Mouse (Mus musculus): Measurements from ENCODE around the gene Bin2. TPM values are rescaled to one million over a fixed set of nuclear protein-coding genes. Genes with fewer than 3 reads are reported as not detected.
"Not testable (repeated sequence)": the region's sequence is repeated elsewhere in the genome, so short reads cannot be mapped to it uniquely, and the experiment has no call there.

The Bin2 gene
- total RNA-seq, 4 experiments from 2014 or later: 0.84 to 2.6 (median 1.1) TPM

GRCm38 (mm10) chr15:100646161-100646560 is 23.2 kb downstream of the Bin2 start:
- DNase-seq (ENCODE audit: low spot score): no peak

- DNase-seq (ENCODE audit: low spot score): no peak
Measured at GRCm38 (mm10) chr15:100642451-100642850, 26.9 kb downstream of the Bin2 start.

- DNase-seq (ENCODE audit: low spot score): no peak
Measured at GRCm38 (mm10) chr15:100641226-100641810, 28.0 kb downstream of the Bin2 start.

DNA sequence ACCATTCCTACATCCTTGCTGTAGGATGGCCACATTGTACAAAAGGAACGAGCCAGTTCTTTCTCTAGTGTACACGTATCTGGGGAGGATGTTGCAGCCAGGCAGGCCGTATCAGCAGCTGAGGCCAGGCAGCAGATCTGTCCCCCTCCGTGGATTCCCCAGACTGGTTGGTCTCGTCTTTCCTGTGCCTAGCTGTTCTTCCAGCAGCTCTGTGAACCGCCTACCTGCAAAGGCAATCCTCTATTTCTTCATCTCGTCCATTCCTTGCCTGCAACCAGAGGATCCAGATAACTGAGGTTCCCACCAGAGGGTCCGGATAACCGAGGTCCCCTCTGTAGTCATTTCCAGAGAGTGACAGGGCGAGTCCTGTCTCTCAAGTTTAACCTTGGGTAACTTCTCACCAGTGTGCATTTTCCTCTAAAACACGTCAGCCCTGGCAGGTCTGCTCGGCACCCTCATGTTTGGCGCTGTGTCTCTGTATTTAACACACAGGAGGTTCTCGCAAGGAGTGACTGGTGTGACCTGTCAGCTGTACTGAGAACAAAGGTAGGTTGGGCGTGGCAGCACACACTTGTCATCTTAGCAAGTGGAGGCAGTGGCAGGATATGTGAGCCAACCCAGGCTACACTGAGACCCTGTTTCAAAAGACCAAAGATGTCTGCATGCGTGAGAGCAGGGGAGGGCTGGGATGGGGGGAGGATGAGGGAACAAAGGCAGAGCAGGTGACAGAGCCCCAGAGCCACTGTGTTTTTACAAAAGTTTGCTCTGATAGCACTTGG is 29.2 kb downstream of the Bin2 start:
- no peak for DNase-seq (ENCODE audit: low spot score)

DNA sequence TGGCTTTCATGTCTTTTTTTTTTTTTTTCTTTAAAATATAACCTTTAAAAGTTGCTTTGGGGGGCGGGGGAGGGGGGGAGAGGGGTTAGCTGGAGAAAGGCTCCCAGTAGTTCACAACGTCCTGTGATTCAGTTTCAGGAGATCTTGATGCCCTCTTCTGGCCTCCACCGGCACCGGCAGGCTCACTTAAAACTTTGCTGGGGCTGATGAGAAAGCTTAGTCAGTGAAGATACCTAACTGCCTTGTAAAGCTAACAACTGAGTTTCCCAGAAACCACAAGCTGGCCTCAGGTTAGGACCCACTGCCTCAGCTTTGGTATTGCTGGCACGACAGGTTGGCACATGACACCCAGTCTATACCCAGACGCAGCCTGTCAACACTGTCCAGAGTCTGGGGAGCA is 31.7 kb downstream of the Bin2 start:
- peak; percentile 62 for DNase-seq (ENCODE audit: low spot score)

DNA sequence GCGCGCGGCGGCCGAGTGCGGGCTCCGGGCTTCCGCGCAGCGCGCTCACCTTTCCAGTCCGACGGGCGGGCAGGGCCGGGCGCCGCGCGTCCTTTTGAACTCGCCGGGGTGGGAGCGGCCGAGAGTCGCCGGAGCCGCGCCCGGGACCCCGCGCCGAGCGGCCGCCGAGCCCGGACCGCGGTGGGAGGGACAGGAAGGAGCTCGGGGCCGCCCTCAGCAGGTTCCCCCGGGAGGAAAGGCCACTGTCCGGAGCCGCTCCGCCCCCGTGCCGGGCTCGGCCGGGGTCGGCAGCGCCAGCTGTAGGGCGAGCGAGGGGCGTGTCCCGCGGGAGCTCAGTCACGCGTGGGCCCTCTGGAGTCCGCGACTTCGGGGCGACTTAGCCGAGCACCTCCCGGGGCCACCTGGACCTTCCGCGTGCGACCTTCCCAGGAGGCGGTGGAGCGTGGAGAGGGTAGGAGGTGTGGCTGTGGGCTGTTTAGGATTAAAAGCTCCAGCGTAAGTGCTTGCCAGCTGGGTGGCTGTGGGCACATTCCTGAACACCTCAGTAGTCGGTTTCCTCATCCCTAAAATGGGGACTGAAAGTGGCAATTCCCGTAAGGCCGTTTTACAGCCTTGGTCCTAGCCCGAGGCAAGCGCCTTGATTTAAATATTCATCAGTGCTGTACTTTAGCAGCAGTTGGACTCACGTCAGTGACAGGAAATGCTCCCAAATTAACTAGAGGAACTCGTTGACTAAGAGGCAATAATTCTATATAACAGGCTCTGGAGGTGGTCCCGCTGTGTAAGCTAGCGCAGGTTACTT is 32.5 kb downstream of the Bin2 start, which contains the start of gene Smagp:
Smagp (minus strand) TSS at position 241 of the 802 bp plus-strand sequence.
- no peak for DNase-seq (ENCODE audit: low spot score)

DNA sequence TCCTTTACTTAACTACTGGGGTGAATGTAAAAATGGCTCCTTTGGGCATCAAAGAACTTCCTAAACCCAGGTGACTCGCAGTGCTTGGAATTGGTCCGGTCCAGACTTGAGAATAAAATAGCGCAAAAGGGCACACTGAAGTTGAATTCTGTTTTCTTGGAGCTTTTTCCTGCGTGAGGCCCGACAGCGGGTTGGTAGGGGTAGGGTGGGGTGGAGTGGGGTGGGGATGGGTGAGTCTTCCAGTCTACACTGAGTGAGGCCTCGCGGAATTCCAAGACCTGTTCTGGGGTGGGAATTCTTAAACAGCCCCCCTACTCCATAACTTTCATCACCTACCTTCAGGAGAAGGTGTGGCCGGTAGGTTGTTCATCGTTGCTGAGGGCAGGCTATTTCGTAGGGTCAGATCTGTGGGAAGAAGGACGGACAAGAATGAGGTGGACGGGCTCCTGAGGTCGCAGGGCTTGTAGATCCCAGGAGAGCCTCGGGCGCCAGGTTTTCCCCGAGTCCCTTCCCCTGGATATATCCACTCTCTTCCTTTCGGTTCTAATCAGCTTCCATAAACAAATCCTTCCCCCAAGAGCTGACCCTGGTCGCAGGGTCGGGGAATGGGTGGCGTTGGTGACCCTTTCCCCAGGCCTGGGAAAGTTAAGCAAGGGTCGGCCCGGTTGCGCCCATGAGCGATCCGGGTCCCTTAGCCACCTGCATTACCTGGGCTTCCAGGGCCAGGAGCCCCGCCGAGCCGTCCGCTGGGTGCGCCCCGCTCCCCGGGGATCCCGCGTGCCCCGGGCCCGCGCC is 33.3 kb downstream of the Bin2 start:
- DNase-seq (ENCODE audit: low spot score): no peak

- DNase-seq (ENCODE audit: low spot score): no peak
Measured at GRCm38 (mm10) chr15:100635239-100635638, 34.1 kb downstream of the Bin2 start.

DNA sequence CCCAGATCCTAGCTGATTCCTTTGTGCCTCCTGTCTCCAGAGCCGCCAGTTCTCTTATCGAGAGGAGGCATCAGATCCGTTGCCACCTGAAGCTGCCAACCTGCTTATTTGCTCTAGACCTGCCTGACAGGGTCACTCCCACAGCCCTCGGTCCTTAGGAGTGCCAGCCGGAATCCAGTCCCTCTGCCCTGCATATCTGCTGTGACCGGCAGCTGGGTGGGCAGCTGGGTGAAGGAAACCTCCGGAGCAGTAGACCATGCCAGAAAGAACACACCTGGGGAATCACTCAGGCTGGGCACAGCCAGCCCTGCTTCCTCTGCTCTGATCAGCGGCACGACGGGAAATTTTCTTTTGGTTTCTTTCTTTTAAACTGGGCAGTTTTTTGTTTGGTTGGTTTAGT is 36.0 kb downstream of the Bin2 start:
- DNase-seq (ENCODE audit: low spot score): no peak

- no peak for DNase-seq (ENCODE audit: low spot score)
Measured at GRCm38 (mm10) chr15:100632323-100632722, 37.0 kb downstream of the Bin2 start.

DNA sequence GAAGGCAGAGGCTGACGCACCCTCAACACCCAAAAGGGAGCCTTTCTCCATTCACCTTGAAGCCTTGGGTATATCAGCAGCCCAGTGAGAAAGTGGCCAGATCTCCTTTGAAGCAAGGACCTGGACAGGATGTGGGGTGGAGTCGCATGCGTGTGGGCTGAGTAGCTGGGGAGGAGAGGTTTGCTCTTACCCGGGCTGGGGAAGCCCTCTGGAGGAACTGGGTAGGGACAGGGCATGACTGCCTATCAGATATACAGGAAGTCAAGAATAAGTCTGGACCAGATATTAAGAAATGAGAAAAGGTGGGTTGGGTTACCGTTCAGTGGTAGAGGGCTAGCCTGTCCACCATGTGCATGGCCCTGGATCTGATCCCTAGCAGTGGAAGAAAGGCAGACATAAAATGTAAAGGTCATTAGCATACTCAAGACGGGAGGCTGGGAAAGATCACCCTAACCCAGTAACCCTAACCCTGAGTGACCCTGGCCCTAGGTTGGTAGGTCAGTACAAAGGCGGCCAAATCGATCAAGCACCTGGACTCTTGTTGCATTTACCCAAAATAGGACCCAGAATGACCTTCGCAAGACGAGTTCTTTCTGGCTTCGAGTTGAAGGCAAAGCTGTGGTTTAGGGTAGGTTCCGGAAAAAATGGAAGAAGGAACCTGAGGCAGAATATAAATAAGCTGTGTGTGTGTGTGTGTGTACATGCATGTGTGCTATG is 37.7 kb downstream of the Bin2 start:
- no peak for DNase-seq (ENCODE audit: low spot score)

DNA sequence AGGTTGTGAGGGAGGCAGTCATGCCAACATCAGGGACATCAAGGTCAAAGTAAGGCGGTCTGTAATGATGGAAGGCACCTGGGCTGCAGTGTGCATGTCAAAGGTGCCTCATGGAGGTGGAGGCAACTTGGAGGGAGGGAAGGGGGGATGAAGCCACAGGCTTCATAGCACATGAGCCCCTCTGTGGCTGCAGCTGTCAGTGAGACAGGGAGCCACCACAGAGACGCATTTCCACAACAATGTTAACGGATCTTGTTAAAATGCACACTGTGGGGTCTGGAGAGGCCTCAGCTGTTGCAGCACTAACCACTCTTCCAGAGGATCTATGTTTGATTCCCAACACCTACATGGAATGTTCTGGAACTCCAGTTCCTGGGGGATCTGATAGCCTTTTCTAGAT is 39.2 kb downstream of the Bin2 start:
- no peak for DNase-seq (ENCODE audit: low spot score)

DNA sequence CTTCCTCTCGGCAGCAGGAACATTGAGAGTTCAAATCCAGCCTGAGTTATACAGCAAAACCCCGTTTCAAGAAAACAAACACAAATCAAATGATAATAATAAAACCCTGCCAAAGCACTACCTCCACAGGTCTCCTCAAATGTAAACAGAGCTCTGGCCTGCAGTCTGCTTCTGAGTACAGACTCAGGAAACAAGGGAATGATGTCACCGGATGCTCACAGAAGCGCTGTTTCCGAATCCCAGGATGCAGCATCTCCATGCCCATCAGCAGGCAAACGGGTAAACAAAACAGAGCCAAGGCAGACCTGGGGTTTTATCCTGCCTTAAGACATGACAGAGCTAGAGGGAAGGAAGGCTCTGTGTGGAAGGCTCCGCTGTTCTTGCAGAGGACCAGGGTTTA is 40.6 kb downstream of the Bin2 start:
- no peak for DNase-seq (ENCODE audit: low spot score)

DNA sequence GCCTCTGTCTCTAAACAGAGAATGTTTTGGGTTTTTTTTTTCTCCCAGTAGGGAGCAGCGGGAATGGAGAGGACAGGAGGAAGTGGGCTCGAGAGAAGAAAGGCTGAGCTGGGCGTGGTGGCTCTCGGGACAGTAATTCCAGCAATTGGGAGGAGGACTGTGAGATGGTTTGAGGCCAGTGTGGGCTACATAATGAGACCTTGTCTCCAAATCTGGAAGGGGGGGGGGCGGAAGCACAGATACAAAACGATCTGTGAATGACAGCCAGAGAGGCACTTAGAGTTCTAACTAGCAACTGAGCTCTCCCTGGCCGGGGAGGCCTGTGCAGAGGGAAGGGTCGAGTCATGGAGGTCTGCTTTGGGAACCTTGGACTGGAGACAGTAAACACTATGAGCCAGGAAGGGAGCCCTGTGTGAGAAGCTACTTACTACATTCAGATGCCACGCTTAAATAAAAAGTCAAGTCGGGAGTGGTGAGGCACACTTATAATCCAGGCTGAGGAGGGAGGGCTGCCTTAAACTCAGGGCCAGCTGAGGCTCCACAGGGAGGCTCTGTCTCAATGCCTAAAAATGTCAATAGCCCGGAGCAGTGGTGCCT is 41.5 kb downstream of the Bin2 start:
- no peak for DNase-seq (ENCODE audit: low spot score)

DNA sequence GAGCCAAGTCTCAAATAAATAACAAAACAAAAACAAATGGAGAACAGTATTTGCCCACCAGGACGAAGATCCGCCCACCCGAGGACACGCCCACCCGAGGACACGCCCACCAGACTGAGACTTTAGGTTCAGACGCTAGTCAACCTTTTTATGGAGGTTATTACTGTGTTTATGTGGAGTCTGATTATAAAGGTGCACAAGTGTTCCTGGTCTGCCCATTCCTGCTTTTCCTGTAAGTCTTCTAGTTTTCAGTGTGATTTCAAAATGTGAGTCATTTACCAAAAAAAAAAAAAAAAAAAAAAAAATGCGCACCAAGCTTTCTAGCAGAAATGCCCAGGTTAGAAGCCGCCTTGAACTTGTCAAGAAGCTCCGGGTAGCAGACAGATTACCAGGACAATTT is 42.1 kb downstream of the Bin2 start:
- DNase-seq (ENCODE audit: low spot score): no peak

DNA sequence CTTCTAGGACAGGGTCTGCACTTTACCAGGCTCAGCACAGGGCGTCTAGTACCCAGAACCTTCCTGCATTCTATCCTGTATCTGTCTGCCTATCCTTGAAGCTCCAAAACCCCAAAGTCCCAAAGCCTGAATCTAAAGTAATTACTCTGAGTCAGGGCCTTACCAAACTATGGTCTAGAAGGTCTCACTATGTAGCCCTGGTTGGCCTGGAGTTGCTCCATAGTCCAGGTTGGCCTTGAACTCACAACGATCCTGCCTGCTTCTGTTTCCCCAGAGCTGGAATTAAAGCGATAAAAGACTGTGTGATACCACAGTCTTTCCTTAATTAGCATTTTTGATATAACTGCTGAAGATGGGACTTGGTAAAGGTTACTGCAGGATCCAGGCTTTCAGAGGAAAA is 44.9 kb downstream of the Bin2 start:
- DNase-seq (ENCODE audit: low spot score): no peak

- DNase-seq (ENCODE audit: low spot score): no peak
Measured at GRCm38 (mm10) chr15:100623754-100624153, 45.6 kb downstream of the Bin2 start.

- DNase-seq (ENCODE audit: low spot score): no peak
Measured at GRCm38 (mm10) chr15:100622164-100622563, 47.2 kb downstream of the Bin2 start.

DNA sequence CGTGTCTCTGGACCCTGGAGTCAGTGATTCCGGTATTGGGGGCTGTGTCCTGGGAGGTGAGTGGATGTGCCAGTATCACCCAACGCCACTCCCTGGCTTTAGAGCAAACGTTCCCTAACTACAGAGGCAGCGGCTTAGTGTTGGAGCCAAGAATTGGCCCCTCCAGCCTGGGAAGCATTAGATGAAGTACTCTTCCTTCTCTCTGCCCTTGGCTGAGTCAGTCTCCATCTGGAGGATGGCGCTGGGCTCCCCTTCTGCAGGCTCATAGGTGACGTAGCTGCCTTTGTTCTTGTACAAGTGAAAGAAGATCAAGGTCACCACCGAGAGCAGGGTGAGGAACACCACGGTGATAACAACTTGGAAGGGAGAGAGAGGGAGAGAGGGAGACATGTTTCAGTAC is 47.7 kb downstream of the Bin2 start:
- DNase-seq (ENCODE audit: low spot score): not testable (repeated sequence)

- DNase-seq (ENCODE audit: low spot score): no peak
Measured at GRCm38 (mm10) chr15:100619200-100619599, 50.2 kb downstream of the Bin2 start.

DNA sequence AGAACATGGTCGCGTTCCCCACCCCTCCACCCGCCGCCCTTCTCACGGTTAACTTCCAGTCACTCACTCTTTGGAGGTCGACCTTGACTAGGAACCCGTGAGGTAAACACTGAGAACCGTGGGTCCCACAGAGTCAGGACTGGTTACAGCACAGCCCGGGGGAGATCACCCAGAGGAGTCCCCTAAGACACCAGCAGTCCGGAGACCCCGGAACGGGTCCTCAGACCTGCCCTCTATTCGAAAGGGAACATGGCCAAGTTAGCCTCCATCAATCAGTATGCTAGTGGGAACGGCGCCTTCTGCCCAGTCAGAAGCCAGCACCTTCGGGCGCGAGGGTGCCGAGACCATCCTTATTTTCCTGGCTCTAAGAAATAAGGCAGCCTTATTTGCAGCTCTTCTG is 53.1 kb downstream of the Bin2 start:
- no peak for DNase-seq (ENCODE audit: low spot score)

Measured in heart, adult 8-10 months (tissue).